Mouse (Mus musculus): ENCODE measurements around the gene 2310039H08Rik.

DNA sequence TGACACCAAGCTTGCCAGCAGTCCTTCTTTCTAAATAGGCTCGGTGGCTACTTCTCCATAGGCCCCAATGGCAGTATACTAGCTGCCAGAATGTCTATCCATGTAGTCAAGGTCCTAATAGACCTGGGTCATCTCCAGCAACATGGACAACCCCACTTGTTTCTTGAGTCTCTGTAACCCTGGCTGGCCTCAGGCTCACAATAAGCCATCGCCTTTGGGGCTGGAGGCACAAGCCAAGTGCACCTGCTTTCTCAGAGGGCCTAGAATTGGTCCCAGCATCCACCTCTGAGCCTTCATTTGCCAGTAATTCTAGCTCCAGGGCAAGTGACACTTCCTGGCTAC is 1.7 kb downstream of the 2310039H08Rik start:
- no peak for TF ChIP-seq CTCF (IDR thresholded peaks at IDR 0.05; ENCODE audit: low read depth, low read length)
- no peak for TF ChIP-seq TAL1 (conservative IDR thresholded peaks at IDR 0.05; ENCODE audit: low read depth, low read length)
- TF ChIP-seq GATA1 (IDR thresholded peaks at IDR 0.05; ENCODE audit: borderline replicate concordance, low read length) = no peak
- no peak for TF ChIP-seq POLR2AphosphoS5 (IDR thresholded peaks at IDR 0.05; ENCODE audit: insufficient replicate concordance, low read depth, low read length)

Data from G1E (cell line).